Mouse (Mus musculus) megakaryocyte, embryonic 14.5 days (primary cell): Measurements from ENCODE around the gene Chst15.

Experiments used
- FLI1 ChIP-seq: IDR thresholded peaks from 2 replicates; pipeline ENCODE4 v1.6.1; 2012; ENCODE audit warnings: low read length, inconsistent platforms, mixed read lengths
- GATA1 ChIP-seq: IDR thresholded peaks from 3 replicates; pipeline ENCODE4 v1.6.1; 2012; ENCODE audit warnings: mixed read lengths, low read length, inconsistent platforms, borderline replicate concordance

DNA sequence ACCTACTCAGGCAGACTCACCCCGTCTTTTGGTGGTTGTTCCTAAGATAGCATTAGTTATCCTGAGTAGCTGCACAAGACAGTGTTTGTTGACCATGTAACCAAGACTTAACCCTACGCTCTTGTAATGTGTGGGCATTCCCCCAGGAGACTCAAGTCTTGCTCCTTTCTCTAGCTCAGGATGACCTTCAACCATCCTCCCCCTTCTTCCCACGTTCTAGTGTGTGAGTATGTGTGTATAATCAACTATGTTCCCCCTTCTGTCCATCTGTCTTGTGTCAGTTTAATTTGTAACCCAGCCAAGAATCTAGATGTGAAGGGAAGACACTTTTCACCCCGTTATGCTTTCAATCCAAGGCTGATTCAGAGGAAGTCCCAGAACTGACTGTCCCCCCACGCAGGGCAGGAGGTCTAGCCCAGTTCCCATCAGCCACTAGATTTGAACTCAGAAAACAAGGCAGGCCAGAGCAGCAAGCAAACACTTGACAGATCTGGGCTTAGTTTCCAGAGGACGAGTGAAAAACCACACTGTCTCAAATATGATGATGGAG, 9.2 kb downstream of the Chst15 start:
- TF ChIP-seq FLI1 (no peak), GATA1 (no peak)
